In the genomic region with DNA sequence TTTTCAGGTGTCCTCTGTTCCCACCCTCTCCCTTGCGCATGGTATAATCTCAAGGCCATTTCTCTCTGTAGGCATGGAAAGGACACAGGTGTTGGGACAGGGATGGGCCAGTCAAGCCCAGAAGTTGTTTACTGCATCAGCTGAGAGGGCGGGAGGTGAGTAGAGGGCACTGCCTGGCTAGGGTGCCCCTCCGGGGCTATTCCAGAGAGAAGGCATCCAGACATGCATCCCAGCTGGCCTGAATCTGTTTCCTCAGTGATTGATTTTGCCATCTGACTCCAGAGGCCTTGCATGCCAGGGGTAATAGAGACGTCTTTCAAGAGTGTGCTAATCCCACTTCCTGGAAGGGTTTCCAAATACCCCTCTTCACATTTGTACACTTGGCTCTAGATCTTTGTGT, we compare ENCODE assay signal across 22 mouse cellular contexts.
"Had no signal": no experiment of that assay in that cellular context is flagged by ENCODE, and none has a peak within 500 bp of the region (broad histone marks: within the 10 kb centered on the region; RNA-seq: fewer than 3 reads in every experiment).

No protein-coding gene starts in this region.

- ATAC-seq: hindbrain, postnatal 0 days; intestine, embryonic 16.5 days had no signal

- H3K27ac ChIP-seq: heart, adult 2 months; heart, embryonic 13.5 days; heart, embryonic 15.5 days; hindbrain, embryonic 13.5 days; hindbrain, embryonic 15.5 days; hindbrain, postnatal 0 days; kidney, embryonic 15.5 days; kidney, postnatal 0 days; layer of hippocampus, adult 2 months; left cerebral cortex, adult 2 months had no signal

- H3K36me3 ChIP-seq: heart, embryonic 13.5 days; heart, embryonic 15.5 days; hindbrain, embryonic 13.5 days; hindbrain, embryonic 15.5 days; kidney, embryonic 15.5 days had no signal

- H3K9ac ChIP-seq: heart, embryonic 13.5 days; heart, embryonic 15.5 days; hindbrain, embryonic 13.5 days; hindbrain, embryonic 15.5 days; kidney, embryonic 15.5 days had no signal

- H3K4me2 ChIP-seq: heart, embryonic 11.5 days; heart, embryonic 13.5 days; heart, embryonic 15.5 days; hindbrain, embryonic 13.5 days; hindbrain, embryonic 15.5 days; kidney, embryonic 15.5 days had no signal

- H3K9me3 ChIP-seq: heart, embryonic 13.5 days; heart, embryonic 15.5 days; hindbrain, embryonic 13.5 days; hindbrain, embryonic 15.5 days; kidney, embryonic 15.5 days had no signal

- H3K27me3 ChIP-seq: heart, embryonic 13.5 days; heart, embryonic 15.5 days; hindbrain, embryonic 15.5 days; kidney, embryonic 15.5 days had no signal

- DNase-seq: gastrocnemius, postnatal 14 days; gastrocnemius, postnatal 36 days; heart, adult 11 months; heart, adult 2 months; heart, postnatal 14 days; heart, postnatal 36 days; kidney, adult 11 months; kidney, adult 2 months; kidney, adult 9 months; kidney, postnatal 14 days; kidney, postnatal 4 days had no signal

- H3K4me3 ChIP-seq: heart, adult 2 months; heart, embryonic 13.5 days; heart, embryonic 15.5 days; hindbrain, embryonic 13.5 days; hindbrain, embryonic 15.5 days; kidney, embryonic 15.5 days; layer of hippocampus, adult 2 months; left cerebral cortex, adult 2 months had no signal
